Mouse (Mus musculus) embryonic facial prominence, embryonic 15.5 days (tissue): Measurements from ENCODE around the gene Cdkl3. TPM values are rescaled to one million over a fixed set of nuclear protein-coding genes. Genes with fewer than 3 reads are reported as not detected.
A peak's percentile ranks its signal among the peaks of the same experiment; 100 is the strongest.

ENCODE experiments used
- ATAC-seq: fragments of 200-750 bp; cut with Nextera tagmentation; 2 replicates; pipeline ENCODE4 v1.8.0; 2017; ENCODE audit warnings: low read depth, moderate TSS enrichment; ENCODE audit not compliant: insufficient number of reproducible peaks, low FRiP score, low TSS enrichment
- H3K27ac ChIP-seq: fragments of 300-500 bp; sonication (generic); replicated peaks from 2 replicates; pipeline ENCODE4 v1.5.1; 2015; ENCODE audit warnings: mild to moderate bottlenecking, inconsistent platforms
- H3K27me3 ChIP-seq: fragments of 300-500 bp; sonication (generic); 2 replicates; pipeline ENCODE4 v1.6.1; 2015; ENCODE audit warnings: inconsistent platforms
- H3K36me3 ChIP-seq: fragments of 300-500 bp; sonication (generic); 2 replicates; pipeline ENCODE4 v1.6.1; 2015; ENCODE audit warnings: mild to moderate bottlenecking, inconsistent platforms
- H3K4me1 ChIP-seq: fragments of 300-500 bp; sonication (generic); 2 replicates; pipeline ENCODE4 v1.6.1; 2015; ENCODE audit warnings: inconsistent platforms
- H3K4me2 ChIP-seq: fragments of 300-500 bp; sonication (generic); replicated peaks from 2 replicates; pipeline ENCODE4 v1.6.1; 2015; ENCODE audit warnings: mild to moderate bottlenecking, inconsistent platforms
- H3K4me3 ChIP-seq: fragments of 300-500 bp; sonication (generic); replicated peaks from 2 replicates; pipeline ENCODE4 v1.5.1; 2015; ENCODE audit warnings: mild to moderate bottlenecking, inconsistent platforms
- H3K9ac ChIP-seq: fragments of 300-500 bp; sonication (generic); 2 replicates; pipeline ENCODE4 v1.6.1; 2015; ENCODE audit warnings: inconsistent platforms
- H3K9me3 ChIP-seq: fragments of 300-500 bp; sonication (generic); replicated peaks from 2 replicates; pipeline ENCODE4 v1.6.1; 2016; ENCODE audit warnings: inconsistent platforms
- WGBS: fragments of 180-500 bp; shearing (Covaris S2); methylation state at CpG from one replicate; pipeline ENCODE4 v1.1.7; 2015; 5-methylcytosine and 5-hydroxymethylcytosine counted together
- polyA plus RNA-seq: library from polyadenylated mRNA; unstranded; fragments of >200 nt; fragmentation: Nextera tagmentation; extraction: Ambion mirVana; gene quantifications from 2 replicates; pipeline ENCODE4 v1.2.1, GENCODE M21; 2015

Gene Cdkl3
- polyA plus RNA-seq, 1 experiment from 2014 or later, result 11.9 TPM

DNA sequence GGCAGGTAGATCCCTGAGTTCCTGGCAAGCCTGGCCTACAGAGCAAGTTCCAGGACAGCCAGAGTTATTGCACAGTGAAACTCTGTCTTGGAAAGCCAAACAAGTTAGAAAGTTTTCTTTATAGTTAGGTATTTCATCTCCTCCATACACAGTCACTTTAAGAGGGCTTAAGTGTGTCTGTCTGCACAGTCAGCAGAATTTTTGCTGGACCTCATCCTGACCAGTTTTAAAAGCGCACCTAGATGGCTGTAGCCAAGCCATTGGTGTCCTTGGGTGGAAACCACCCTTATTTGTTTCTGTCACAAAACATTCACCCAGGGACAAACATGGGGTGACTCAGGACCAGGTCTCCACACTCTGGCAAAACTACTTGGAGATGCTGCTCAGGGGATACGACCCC, 76.6 kb downstream of the Cdkl3 start:
- no peak overlapping the region for H3K9ac ChIP-seq
- no peak overlapping the region for H3K4me3 ChIP-seq
- H3K4me1 ChIP-seq, result peaks cover 4% of the 10 kb centered on the region
- H3K36me3 ChIP-seq, result no peaks in the 10 kb centered on the region
- H3K27ac ChIP-seq, result no peak overlapping the region
- no peaks in the 10 kb centered on the region for H3K27me3 ChIP-seq
- no peak overlapping the region for H3K4me2 ChIP-seq
- H3K9me3 ChIP-seq, result no peaks in the 10 kb centered on the region
- no peak for ATAC-seq
- 82% methylated on average over 2 of the region's 2 CpGs for whole genome bisulfite sequencing

DNA sequence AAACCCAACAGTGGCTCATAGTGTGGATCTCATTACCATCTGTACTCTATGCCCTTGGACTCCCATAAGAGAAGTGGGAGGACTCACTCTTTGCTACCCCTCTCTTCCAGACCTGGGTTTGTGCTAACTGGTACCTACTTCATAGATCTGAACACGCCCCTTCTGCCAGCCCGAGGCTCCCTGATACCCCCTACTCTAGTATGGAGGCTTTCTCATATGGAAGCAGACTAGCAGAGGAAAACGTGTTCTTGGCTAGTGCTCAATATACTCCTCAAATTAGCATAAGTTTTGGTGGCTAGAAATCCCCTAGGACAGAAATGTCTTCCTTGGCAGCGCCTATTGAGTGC, 81.8 kb downstream of the Cdkl3 start:
- peaks cover 32% of the 10 kb centered on the region for H3K4me1 ChIP-seq
- no peaks in the 10 kb centered on the region for H3K36me3 ChIP-seq
- no peaks in the 10 kb centered on the region for H3K27me3 ChIP-seq
- H3K4me2 ChIP-seq, result peak overlapping the region; percentile 30; the same call in 1 of the 2 replicates
- no peaks in the 10 kb centered on the region for H3K9me3 ChIP-seq
- no peak for ATAC-seq
- 0 out of 2 replicates have a peak overlapping the region, but pooled peaks have one; percentile 4 for H3K9ac ChIP-seq
- peak overlapping the region; percentile 91 for H3K27ac ChIP-seq
- no peak overlapping the region for H3K4me3 ChIP-seq
- WGBS, result 48% methylated on average over 4 of the region's 4 CpGs

DNA sequence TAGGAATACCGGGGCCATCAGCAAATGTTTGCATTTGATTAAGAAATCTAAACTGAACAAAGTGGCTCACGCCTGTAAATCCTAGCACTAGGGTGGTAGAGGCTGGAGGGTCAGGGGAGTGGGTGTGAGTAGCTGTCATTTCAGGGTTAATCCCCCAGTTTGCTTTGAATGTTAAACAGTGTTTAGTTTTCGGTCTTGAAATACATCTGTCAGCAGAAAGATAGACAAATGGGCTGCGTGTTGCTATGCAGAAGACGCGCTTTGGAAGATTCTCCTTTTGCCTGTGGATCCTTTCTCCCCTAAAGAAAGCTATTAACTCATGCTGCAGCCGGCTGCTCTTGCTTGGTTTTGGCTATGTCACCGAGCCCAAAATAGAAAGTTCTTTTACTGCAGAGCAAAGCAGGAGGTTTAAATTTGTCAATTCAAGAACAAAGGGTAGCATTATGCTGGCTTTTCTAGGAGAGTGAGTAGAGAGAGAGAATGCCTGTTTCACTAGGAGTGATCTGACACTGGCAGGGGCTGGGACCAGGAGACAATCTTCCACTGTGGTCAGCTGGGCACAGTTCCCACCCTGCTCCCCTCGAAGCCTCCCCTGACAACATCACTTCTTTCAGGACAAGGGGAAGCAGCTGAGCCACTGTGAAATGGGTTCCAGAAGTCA, 82.3 kb downstream of the Cdkl3 start:
- no peaks in the 10 kb centered on the region for H3K36me3 ChIP-seq
- WGBS, result 16% methylated on average over 9 of the region's 9 CpGs
- H3K9ac ChIP-seq, result 0 out of 2 replicates have a peak overlapping the region, but pooled peaks have one; percentile 4
- H3K27ac ChIP-seq, result peak overlapping the region; percentile 91
- ATAC-seq, result peak; percentile 53; the same call in 1 of the 2 replicates
- no peaks in the 10 kb centered on the region for H3K27me3 ChIP-seq
- no peak overlapping the region for H3K4me3 ChIP-seq
- H3K4me1 ChIP-seq, result peaks cover 32% of the 10 kb centered on the region
- no peaks in the 10 kb centered on the region for H3K9me3 ChIP-seq
- H3K4me2 ChIP-seq, result peak overlapping the region; percentile 30; the same call in 1 of the 2 replicates

DNA sequence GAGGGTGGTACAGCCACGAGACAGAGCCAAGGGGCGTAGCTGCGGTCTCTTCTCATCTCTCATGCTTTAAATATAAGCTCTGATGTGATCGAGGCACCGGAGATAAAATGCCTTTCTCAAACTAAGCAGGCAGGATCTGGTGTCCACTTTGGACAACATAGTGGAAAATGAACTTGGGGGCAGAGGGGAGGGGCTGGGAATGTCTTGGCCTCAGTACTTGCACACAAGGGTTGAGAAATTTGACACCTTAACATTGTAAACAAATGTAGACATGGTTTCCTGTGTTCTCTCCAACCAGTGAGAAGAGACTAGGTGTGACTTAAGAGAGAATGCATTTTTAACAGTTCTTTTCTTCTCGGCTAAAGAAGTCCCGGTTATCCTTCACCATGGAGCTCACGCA, 85.3 kb downstream of the Cdkl3 start:
- peak overlapping the region; percentile 23 for H3K27ac ChIP-seq
- H3K9ac ChIP-seq, result no peak overlapping the region
- no peaks in the 10 kb centered on the region for H3K36me3 ChIP-seq
- WGBS, result 47% methylated on average over 8 of the region's 8 CpGs
- no peaks in the 10 kb centered on the region for H3K27me3 ChIP-seq
- H3K9me3 ChIP-seq, result no peaks in the 10 kb centered on the region
- 0 out of 2 replicates have a peak, but pooled peaks have one; percentile 12 for ATAC-seq
- H3K4me1 ChIP-seq, result peaks cover 32% of the 10 kb centered on the region
- no peak overlapping the region for H3K4me3 ChIP-seq
- 0 out of 2 replicates have a peak overlapping the region, but pooled peaks have one; percentile 8 for H3K4me2 ChIP-seq

DNA sequence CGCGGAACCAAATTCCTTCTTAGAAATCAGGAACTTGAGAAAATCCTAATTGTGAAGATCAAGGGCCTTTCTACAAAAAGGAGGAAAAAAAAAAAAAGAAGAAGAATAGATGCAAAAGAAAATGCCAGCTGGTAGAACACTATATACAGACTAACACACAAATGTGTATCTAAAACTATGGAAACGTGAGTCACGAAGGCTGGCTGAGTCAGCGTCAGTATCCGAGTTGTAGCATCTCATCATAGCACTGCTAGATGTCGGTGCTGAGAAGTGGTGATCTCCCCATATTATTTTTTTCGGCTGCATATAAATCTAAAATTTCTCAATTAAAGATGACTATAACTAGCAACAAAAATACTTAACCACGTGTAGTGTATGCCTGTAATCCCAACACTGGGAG, 87.2 kb downstream of the Cdkl3 start:
- WGBS, result 87% methylated on average over 9 of the region's 9 CpGs

DNA sequence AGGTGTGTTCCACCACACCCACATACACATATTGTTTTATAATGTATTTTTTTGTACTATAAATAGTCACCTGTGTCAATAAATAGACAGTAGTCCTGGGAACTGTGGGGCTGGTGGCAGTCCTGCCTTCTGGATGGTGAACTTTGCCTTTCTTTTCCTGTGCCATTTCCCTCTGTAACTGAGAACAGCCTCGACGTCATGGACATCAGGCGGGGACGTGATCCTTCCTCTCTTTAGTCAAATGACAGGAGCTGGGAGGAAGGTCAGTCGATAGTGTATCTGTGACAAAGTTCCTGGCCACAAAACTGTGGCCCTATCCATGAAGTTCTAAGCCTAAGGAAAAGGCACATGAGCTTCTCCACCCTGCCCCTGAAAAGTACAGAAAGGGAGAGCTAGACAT, 90.5 kb downstream of the Cdkl3 start:
- WGBS, result 56% methylated on average over 5 of the region's 5 CpGs
- H3K4me2 ChIP-seq, result no peak overlapping the region
- H3K4me1 ChIP-seq, result peaks cover 11% of the 10 kb centered on the region
- ATAC-seq, result no peak
- no peak overlapping the region for H3K9ac ChIP-seq
- no peak overlapping the region for H3K27ac ChIP-seq
- H3K27me3 ChIP-seq, result no peaks in the 10 kb centered on the region
- no peaks in the 10 kb centered on the region for H3K9me3 ChIP-seq
- no peaks in the 10 kb centered on the region for H3K36me3 ChIP-seq
- H3K4me3 ChIP-seq, result no peak overlapping the region

More for the DNA sequence above, 87.2 kb downstream of the Cdkl3 start:
- ATAC-seq, result no peak
- H3K9ac ChIP-seq, result no peak overlapping the region
- H3K4me1 ChIP-seq, result peaks cover 22% of the 10 kb centered on the region
- no peaks in the 10 kb centered on the region for H3K9me3 ChIP-seq
- no peaks in the 10 kb centered on the region for H3K27me3 ChIP-seq
- no peak overlapping the region for H3K4me2 ChIP-seq
- no peak overlapping the region for H3K4me3 ChIP-seq
- H3K36me3 ChIP-seq, result no peaks in the 10 kb centered on the region
- H3K27ac ChIP-seq, result no peak overlapping the region

DNA sequence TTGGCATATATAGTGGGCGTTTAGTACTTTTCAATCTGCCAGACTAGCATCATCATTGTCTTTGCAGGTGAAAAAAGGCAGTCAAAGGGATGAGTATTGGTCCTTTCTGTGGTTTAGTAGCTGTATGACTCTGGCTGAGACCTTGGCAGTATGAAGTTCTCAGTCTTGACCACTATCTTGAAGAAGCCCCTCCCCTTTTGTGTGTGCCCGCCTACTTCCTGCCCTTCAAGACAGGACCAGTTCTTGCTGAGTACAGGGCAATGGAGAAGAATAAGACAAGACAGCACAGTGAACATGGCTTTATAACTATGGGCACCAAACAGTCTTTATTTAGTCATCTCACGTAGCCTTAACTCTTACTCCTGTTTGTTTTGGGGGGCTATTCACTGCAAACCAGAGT, 93.0 kb downstream of the Cdkl3 start:
- no peaks in the 10 kb centered on the region for H3K27me3 ChIP-seq
- no peaks in the 10 kb centered on the region; the same call in 1 of the 2 replicates for H3K36me3 ChIP-seq
- no peak overlapping the region for H3K9ac ChIP-seq
- 69% methylated on average over 3 of the region's 3 CpGs for WGBS
- H3K9me3 ChIP-seq, result no peaks in the 10 kb centered on the region
- ATAC-seq, result no peak
- no peak overlapping the region for H3K4me3 ChIP-seq
- H3K4me1 ChIP-seq, result peaks cover 26% of the 10 kb centered on the region
- no peak overlapping the region for H3K4me2 ChIP-seq
- H3K27ac ChIP-seq, result no peak overlapping the region

DNA sequence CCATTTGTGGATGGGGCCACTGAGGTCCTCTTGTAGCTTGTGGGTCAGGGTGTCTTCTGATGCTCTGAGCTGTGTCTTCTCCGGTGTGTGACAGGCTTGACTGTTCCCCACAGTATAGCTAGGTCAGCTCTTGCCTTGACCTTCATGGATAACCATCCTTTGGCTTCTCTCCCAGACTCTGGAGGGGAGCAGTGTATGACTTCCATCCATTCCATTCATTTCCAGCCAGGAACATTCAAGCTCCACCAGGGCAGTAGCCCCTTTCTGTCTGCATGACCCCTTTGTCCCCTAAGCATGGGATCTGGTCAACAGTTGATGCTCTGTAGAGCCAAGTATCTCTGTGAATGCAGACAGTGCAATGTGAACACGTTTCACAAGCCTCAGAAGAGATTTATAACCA, 93.6 kb downstream of the Cdkl3 start:
- Histone ChIP-seq H3K27me3 (no peaks in the 10 kb centered on the region), H3K9ac (no peak overlapping the region), H3K4me3 (peak overlapping the region; percentile 96; the same call in 1 of the 2 replicates), H3K9me3 (no peaks in the 10 kb centered on the region), H3K27ac (no peak overlapping the region), H3K4me2 (peak overlapping the region; percentile 64; the same call in 1 of the 2 replicates), H3K4me1 (peaks cover 26% of the 10 kb centered on the region), H3K36me3 (no peaks in the 10 kb centered on the region; the same call in 1 of the 2 replicates)
- ATAC-seq, result no peak
- 80% methylated on average over 2 of the region's 2 CpGs for WGBS

DNA sequence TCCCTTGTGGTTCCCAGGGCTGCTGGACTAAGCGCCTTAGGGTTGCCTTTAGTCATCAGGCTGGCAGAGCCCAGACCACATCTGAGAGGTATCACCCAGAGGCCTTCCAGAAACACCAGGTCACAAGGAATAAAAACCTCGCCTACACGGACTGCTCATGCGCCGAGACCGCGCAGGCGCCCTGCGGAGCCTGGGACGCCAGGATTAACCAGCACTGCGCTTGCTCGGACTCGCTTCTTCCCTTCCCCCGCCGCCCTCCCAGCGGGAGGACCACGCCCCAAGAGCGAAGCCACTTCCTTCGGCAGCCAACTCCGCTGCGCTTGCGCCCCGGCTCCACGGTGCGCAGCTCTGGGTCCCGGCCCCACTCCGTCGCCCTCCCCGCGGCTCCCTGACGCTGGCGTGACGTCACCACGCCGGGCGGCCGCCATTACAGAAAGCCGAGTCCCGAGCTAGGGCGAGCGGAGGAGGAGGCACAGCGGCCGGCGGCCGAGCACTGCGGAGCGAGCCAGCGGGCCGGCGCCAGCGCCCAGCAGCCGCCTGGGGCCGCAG, 94.5 kb downstream of the Cdkl3 start, which contains the start of gene Ppp2ca:
Ppp2ca (plus strand) TSS at position 284 of the 549 bp plus-strand sequence.
- ATAC-seq, result peak; percentile 98
- Histone ChIP-seq H3K4me3 (peak within 1 kb of the TSS; percentile 96), H3K27ac (peak within 1 kb of the TSS; percentile 99), H3K4me2 (peak within 1 kb of the TSS; percentile 68), H3K4me1 (peaks cover 26% of the 10 kb centered on the region), H3K36me3 (no peaks in the 10 kb centered on the region; the same call in 1 of the 2 replicates), H3K9ac (peak within 1 kb of the TSS; percentile 100), H3K9me3 (no peaks in the 10 kb centered on the region), H3K27me3 (no peaks in the 10 kb centered on the region)
- 0% methylated on average over 46 of the region's 53 CpGs for WGBS

DNA sequence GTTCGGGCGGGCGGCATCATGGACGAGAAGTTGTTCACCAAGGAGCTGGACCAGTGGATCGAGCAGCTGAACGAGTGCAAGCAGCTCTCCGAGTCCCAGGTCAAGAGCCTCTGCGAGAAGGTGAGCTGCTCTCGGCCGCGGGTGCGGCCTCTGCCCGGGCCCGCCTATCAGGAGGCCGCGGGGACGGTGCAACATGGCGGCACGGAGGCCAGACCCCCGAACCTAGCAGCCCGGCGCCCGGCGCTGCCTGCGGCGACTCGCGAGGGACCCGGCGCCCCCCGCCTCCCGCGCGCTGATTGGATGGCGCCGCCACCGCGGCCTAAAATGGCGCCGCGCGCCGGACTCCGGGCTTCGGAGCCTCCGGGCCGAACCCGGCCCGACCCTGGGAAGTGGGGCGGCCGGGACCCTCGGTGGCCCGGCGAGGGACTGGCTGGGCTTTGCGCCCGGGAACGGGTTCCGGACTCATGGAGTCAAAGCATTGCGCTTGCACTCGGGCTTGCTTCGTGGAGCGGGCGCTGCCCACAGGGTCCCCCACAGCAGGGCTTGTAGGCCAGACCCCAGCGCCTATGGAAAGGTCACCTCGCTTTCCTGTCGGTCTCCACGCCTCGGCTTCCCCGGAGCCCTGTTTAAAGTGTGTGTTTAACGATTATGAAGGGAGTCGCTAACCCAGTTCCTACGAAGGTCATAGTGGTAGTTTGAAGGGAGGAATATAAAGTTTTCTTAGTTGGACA, 95.2 kb downstream of the Cdkl3 start:
- ATAC-seq, result peak; percentile 84
- peak overlapping the region; percentile 100 for H3K9ac ChIP-seq

DNA sequence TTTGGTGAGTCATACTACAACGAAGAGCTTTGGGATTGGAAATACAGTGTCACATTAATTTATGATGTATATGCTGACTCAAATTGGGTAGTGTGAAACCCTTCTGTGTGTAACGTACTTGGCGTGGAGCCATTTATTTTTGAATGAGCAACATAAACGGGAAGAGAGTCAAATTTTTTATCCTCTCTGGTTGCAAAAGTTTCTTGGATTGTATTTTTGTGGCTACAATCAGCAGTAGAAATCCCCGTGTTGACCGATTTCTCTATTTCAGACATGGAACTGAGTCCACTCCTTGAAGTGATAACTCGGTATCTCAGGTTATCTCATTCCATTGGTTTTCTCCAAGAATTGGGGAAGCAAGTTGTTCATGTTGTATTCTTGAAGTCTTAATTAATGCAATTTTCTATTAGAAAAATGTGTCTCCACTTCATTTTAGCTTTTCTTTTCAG, 95.8 kb downstream of the Cdkl3 start:
- Histone ChIP-seq H3K4me3 (peak overlapping the region; percentile 96), H3K27ac (peak overlapping the region; percentile 99), H3K4me2 (peak overlapping the region; percentile 68), H3K27me3 (no peaks in the 10 kb centered on the region), H3K4me1 (peaks cover 26% of the 10 kb centered on the region), H3K9me3 (no peaks in the 10 kb centered on the region), H3K9ac (peak overlapping the region; percentile 100), H3K36me3 (no peaks in the 10 kb centered on the region; the same call in 1 of the 2 replicates)
- no peak for ATAC-seq
- 4% methylated on average over 7 of the region's 7 CpGs for WGBS

More for the DNA sequence above, 95.2 kb downstream of the Cdkl3 start:
- Histone ChIP-seq H3K27me3 (no peaks in the 10 kb centered on the region), H3K4me2 (peak overlapping the region; percentile 68), H3K27ac (peak overlapping the region; percentile 99), H3K4me1 (peaks cover 26% of the 10 kb centered on the region), H3K9me3 (no peaks in the 10 kb centered on the region), H3K4me3 (peak overlapping the region; percentile 96), H3K36me3 (no peaks in the 10 kb centered on the region; the same call in 1 of the 2 replicates)
- under 1% methylated on average over 71 of the region's 72 CpGs for WGBS
